Mouse (Mus musculus) embryonic fibroblast, embryonic 13.5 days (primary cell): ENCODE measurements around the gene Kcnd2.

Experiments used
- CTCF ChIP-seq: IDR thresholded peaks from 2 replicates; pipeline ENCODE4 v1.5.1; 2011; ENCODE audit warnings: mild to moderate bottlenecking, control low read depth, low read length, moderate library complexity, borderline replicate concordance; ENCODE audit not compliant: insufficient read depth
- POLR2A ChIP-seq: IDR thresholded peaks from 2 replicates; pipeline ENCODE4 v1.6.1; 2011; ENCODE audit warnings: low read depth, mild to moderate bottlenecking, control low read depth, low read length, moderate library complexity

GRCm38 (mm10) chr6:21277343-21277933 lies 62.1 kb downstream of the Kcnd2 start:
- TF ChIP-seq CTCF (no peak), POLR2A (no peak)
